Mouse (Mus musculus) layer of hippocampus, postnatal 10 days (tissue): ENCODE results near the gene Olfr47. TPM values are rescaled to one million over a fixed set of nuclear protein-coding genes. Genes with fewer than 3 reads are reported as not detected.

Experiments used
- total RNA-seq, 2 experiments: library from RNA; stranded (reverse); gene quantifications; 2 replicates each; pipeline ENCODE4 v1.2.3; 2021

Olfr47 gene
- total RNA-seq, 2 experiments from 2014 or later: not detected

Other genes with a start within 250 kb of the Olfr47 start
- gene Olfr441, start 125.2 kb upstream of the Olfr47 start, total RNA-seq: not detected
- not detected for gene Olfr237-ps1, start 85.0 kb upstream of the Olfr47 start, total RNA-seq
- gene Olfr437, start 68.2 kb upstream of the Olfr47 start, total RNA-seq: not detected
- not detected for gene Olfr13, start 59.4 kb upstream of the Olfr47 start, total RNA-seq
- gene Olfr435, start 34.4 kb upstream of the Olfr47 start, total RNA-seq: not detected
- gene Olfr434, start 18.5 kb upstream of the Olfr47 start, total RNA-seq: not detected
- gene Arhgef5, start 34.1 kb downstream of the Olfr47 start, total RNA-seq: 1 to 10 TPM; 4.6 to 4.9 TPM
- not detected for gene Nobox, start 78.0 kb downstream of the Olfr47 start, total RNA-seq